ENCODE assay signal across 14 mouse cellular contexts in the genomic region with DNA sequence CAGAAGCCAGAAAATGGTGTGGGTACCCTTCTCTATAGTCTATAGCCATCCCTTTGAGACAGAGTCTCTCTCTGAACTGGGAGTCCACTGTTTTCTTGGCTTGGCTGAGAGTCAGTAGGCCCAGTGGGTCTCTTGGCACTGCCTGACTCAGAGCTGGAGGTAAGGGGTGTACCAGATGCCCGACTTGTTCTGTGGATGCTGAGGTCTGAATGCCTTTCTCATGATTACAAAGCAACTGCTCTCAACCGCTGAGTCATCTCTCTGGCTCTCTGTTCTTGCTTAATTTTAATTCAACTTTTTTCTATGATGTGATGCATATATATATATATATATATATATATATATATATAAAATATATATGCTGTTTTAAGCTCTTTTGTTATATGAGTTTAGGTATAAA.
"Had no signal": no experiment of that assay in that cellular context is flagged by ENCODE, and none has a peak within 500 bp of the region (broad histone marks: within the 10 kb centered on the region; RNA-seq: fewer than 3 reads in every experiment).

No protein-coding gene starts in this region.

- H3K4me3 ChIP-seq: layer of hippocampus, adult 2 months; limb, embryonic 15.5 days; liver, embryonic 12.5 days; midbrain, embryonic 10.5 days; stomach, embryonic 15.5 days had no signal

- H3K9ac ChIP-seq: limb, embryonic 15.5 days; liver, embryonic 12.5 days; lung, embryonic 14.5 days; stomach, embryonic 15.5 days had no signal

- H3K27ac ChIP-seq: layer of hippocampus, adult 2 months; limb, embryonic 15.5 days; liver, embryonic 12.5 days; midbrain, embryonic 10.5 days; stomach, embryonic 15.5 days had no signal

- ATAC-seq: liver, embryonic 12.5 days; midbrain, embryonic 16.5 days had no signal

- H3K27me3 ChIP-seq: limb, embryonic 15.5 days; liver, embryonic 12.5 days; stomach, embryonic 15.5 days had no signal

- H3K9me3 ChIP-seq: limb, embryonic 15.5 days; liver, embryonic 12.5 days; midbrain, embryonic 10.5 days; stomach, embryonic 15.5 days had no signal

- DNase-seq: kidney, postnatal 10 days; kidney, postnatal 4 days; lung, embryonic 14.5 days; lung, postnatal 10 days; lung, postnatal 4 days; right cerebral cortex, postnatal 14 days; thymus, adult 2 months; thymus, postnatal 25 days had no signal

- H3K4me1 ChIP-seq: liver, embryonic 12.5 days; midbrain, embryonic 10.5 days; stomach, embryonic 15.5 days had no signal

- H3K4me2 ChIP-seq: limb, embryonic 15.5 days; liver, embryonic 12.5 days; lung, embryonic 14.5 days; stomach, embryonic 15.5 days had no signal

- H3K36me3 ChIP-seq: liver, embryonic 12.5 days; midbrain, embryonic 10.5 days; stomach, embryonic 15.5 days had no signal
